Mouse (Mus musculus): ENCODE data around the gene Sptbn4.
A peak's percentile ranks its signal among the peaks of the same experiment; 100 is the strongest.
"Not testable (repeated sequence)": the region's sequence is repeated elsewhere in the genome, so short reads cannot be mapped to it uniquely, and the experiment has no call there.

Gene Sptbn4

GRCm38 (mm10) chr7:27447419-27448286 lies at the start of gene Sptbn4, which contains the start of gene Blvrb:
TSS of gene Sptbn4 (minus strand) at chr7:27447686.
TSS of gene Blvrb (plus strand) at chr7:27447978.
- DNase-seq = peak; percentile 99

GRCm38 (mm10) chr7:27494659-27495367 lies 47.3 kb upstream of the Sptbn4 start:
- DNase-seq = not testable (repeated sequence)

DNA sequence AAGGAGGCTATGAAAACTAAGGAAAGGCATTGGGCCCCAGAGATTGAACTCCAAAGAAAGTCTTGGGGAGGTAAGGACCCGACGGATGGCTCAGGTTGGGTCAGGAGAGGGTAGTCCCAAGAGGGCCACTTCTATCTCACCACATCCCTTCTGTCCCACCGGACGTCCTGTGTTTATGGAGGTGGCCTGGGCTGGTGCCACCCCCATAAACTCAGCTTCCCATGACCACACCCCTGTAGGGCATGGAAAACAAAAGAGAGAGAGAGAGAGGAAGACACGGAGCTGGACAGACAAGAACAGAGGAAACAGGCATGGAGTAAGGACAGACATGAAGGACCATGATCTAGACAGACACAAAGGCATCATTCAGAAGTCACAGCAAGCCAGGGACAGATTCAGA lies 46.0 kb upstream of the Sptbn4 start:
- no peak for DNase-seq

- DNase-seq = no peak
Measured at GRCm38 (mm10) chr7:27493022-27493421, 45.5 kb upstream of the Sptbn4 start.

GRCm38 (mm10) chr7:27491856-27492255 lies 44.4 kb upstream of the Sptbn4 start:
- DNase-seq = no peak

DNA sequence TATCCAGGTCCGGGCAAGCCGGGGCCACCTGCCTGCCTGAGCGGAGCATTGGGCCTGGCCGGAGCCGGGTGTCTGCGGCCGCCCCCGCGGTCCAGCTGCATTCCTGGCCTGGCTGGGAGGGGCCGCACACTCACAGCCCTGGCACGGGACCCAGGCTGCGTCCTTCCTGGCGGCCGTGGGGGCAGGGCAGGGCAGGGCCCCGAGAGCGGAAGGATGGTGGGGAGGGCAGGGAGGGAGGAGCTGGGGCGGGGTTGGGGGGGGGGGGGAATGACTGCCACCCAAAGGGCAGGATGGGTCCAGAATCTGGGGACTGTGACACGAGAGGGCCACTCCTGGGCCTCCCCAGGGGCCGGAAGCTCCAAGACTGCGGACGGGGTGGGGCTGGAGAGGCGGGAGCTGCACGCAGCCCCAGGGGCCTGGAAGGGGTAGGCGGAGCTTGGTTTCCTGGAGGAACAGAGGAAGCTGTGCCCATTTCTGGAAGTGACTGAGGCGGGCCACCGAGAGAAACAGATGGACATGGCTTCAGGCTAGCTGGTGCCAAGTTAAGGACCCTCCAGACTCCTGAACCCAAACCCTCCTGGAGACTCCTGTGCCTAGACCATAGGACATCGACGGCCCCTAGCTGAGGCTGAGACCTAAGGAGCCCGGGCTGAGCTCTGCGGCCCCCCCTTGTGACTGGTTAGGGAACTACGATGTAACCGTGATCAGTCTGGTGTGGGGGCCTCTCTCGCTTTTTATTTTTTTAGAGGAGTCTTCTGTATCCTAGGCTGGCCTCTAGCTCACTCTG lies 43.2 kb upstream of the Sptbn4 start:
- DNase-seq = peak; percentile 94

GRCm38 (mm10) chr7:27490227-27490542 lies 42.7 kb upstream of the Sptbn4 start:
- no peak for DNase-seq

DNA sequence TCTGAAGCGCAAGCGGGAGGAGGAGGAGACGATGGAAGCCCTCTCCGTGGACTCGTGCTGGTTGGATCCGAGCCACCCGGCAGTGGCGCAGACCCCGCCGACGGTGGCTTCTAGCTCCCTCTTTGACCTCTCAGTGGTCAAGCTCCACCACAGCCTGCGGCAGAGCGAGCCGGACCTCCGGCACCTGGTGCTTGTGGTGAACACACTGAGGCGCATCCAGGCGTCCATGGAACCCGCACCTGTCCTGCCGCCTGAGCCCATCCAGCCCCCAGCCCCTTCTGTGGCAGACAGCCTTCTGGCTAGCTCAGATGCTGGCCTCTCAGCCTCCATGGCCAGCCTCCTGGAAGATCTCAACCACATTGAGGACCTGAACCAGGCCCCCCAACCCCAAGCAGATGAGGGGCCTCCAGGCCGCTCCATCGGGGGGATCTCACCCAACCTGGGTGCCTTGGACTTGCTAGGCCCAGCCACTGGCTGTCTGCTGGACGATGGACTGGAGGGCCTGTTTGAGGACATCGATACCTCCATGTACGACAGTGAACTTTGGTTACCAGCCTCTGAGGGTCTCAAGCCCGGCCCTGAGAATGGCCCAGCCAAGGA lies 41.9 kb upstream of the Sptbn4 start:
- DNase-seq = peak; percentile 74

DNA sequence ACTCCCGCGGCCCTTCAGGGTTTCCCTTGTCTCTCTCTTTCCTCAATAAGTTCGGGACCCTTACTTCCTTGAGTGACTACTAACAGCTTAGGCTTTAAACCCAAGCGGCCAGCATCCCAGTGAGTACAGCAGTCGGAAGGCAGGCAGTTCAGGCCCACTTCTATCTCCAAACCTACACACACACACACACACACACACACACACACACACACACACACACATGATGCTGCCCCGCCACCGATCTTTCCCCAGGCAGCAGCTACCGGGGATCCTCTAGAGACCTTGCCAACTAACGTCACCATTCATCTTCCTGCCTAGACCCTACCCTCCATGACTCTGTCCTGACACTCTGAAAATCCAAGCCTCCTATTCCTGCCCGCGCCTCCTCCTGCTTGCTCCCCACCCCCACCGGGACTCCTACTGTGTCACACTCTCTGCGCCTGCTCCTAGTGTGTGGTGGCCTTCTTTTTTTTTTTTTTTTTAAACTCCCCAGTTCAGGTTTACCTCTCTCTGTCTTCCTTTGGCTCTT lies 40.3 kb upstream of the Sptbn4 start:
- peak; percentile 80 for DNase-seq

GRCm38 (mm10) chr7:27486770-27487697 lies 39.5 kb upstream of the Sptbn4 start, which contains the start of gene Sertad1:
TSS of gene Sertad1 (plus strand) at chr7:27486910.
- DNase-seq = peak; percentile 100

DNA sequence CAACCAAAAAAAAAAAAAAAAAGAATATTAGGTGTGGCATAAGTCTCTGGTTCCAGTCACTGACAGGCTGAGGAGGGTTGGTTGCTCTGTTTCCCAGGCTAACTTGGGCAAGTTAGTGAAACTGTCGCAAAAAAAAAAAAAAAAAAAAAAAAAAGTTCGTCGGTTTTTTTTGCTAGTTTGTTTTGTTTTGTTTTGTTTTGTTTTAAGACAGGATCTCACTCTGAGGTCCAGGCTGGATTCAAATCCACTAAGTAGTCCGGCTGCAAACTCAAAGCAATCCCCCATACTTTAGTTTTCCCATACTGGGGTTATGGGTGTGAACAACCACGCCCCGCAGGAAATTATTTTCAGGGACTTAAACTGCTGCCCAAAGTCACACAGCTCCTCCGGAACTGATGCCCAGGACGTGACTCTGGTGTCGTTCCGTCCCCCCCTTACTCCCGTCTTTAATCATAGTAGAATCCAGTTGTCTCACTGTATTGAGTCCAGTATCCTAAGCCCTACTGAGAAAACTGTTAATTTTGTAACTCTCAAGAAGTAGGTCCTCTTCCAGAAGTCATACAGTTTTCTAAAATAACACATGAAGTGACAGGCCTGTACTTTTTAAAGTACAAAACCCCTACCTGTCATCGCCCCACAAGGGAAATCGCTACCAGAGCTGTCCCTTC lies 38.8 kb upstream of the Sptbn4 start:
- DNase-seq = no peak

GRCm38 (mm10) chr7:27483860-27484259 lies 36.4 kb upstream of the Sptbn4 start:
- no peak for DNase-seq

- peak; percentile 89 for DNase-seq
Measured at GRCm38 (mm10) chr7:27481627-27481969, 34.1 kb upstream of the Sptbn4 start.

GRCm38 (mm10) chr7:27480927-27481626 lies 33.6 kb upstream of the Sptbn4 start:
- no peak for DNase-seq

- no peak for DNase-seq
Measured at GRCm38 (mm10) chr7:27480506-27480905, 33.0 kb upstream of the Sptbn4 start.

DNA sequence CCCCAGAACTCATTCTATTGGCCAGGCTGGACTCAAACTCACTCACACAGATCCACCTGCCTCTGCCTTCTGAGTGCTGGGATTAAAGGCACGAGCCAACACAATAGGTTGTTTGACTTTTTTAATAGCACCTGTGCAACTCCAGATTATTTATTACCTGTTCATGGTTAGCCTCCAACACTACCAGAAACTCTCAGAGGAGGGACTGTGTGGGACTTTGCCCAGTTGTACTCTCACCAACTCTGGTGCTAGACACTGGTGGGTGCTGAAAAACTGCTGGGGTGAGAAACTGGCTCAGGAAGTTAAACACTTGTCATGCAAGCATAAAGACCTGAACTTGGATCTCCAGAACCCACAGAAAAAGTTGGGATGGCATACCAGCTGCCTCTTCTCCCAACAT lies 32.3 kb upstream of the Sptbn4 start:
- no peak for DNase-seq

DNA sequence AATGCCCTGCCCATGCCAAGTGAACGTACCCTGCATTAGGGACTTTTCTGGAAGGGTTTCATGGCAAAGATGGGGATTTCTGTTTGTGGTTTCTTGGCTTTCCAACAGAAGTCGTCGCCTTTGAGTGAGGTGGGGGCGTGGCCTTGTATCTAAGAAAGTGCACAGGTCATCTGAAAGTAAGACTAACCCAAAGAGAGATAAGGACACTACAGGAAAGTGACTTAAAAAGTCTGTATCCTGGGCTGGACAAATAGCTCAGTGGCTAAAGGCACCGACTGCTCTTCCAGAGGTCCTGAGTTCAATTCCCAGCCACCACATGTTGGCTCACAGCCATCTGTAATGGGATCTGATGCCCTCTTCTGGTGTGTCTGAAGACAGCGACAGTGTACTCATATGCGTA lies 31.1 kb upstream of the Sptbn4 start:
- no peak for DNase-seq

DNA sequence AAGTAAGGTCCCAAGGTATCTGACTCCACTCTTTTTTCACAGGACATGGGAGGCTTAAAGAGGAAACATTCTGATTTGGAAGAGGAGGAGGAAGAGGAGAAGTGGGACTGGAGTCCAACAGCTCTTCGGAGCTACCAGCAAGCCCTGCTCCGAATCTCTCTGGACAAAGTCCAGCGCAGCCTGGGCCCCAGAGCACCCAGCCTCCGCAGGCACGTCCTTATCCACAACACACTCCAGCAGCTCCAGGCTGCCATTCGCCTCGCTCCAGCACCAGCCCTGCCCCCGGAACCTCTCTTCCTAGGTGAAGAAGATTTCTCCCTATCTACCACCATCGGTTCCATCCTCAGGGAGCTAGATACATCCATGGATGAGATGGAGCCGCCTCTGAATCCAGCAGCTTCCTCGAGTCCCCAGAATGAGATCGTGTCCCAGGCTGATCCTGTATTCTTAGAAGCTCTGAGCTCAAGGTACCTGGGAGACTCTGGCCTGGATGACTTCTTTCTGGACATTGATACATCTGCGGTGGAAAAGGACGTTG lies 28.7 kb upstream of the Sptbn4 start:
- peak; percentile 66 for DNase-seq

- peak; percentile 54 for DNase-seq
Measured at GRCm38 (mm10) chr7:27475596-27475995, 28.1 kb upstream of the Sptbn4 start.

GRCm38 (mm10) chr7:27474490-27474954 lies 27.0 kb upstream of the Sptbn4 start:
- peak; percentile 99 for DNase-seq
